Mouse (Mus musculus): ENCODE data around the gene Tulp4.
A peak's percentile ranks its signal among the peaks of the same experiment; 100 is the strongest.

Gene Tulp4

GRCm38 (mm10) chr17:6106361-6107014, at the start of gene Tulp4:
Tulp4 (plus strand) TSS chr17:6106437.
- DNase-seq: peak; percentile 81

DNA sequence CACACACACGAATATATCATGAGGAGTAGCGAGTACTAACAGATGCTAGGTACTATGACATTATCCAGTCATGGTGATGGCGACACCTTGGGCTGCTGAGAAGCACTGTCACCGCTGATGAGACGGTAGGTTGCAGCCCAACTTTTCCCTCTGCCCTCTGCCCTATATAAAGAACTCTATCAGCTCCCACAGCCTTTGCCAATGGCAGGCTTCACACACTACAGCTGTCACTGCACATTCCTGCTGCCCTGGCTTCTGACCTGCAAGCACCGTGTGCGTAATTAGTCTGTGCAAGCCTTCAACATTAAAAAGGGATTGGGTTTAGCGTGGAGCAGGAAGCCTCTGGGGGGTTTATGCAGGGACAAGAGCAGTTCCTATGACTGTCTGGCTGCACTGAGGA, 43.4 kb upstream of the Tulp4 start:
- DNase-seq: no peak

DNA sequence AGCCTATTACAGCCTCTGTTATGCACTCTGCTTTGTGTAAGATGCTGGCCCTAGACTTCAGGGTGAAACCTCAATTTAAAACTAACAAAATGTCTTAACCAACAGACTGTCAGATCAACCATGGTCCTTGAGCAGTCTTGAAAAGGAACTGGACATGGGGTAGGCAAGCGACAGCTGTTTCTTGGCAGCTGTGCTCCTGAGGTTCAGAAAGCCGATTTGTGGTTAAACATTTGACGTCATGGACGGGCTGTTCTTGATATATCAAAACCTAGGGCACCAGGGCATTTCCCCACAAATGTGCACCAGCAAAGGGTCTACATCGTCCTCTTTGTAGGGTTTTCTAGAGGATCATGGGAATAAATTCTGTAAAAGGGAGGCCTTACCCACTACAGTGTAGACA, 42.7 kb upstream of the Tulp4 start:
- DNase-seq: peak; percentile 16

- no peak for DNase-seq
These were observed 40.2 kb upstream of the Tulp4 start for GRCm38 (mm10) chr17:6066021-6066420.

DNA sequence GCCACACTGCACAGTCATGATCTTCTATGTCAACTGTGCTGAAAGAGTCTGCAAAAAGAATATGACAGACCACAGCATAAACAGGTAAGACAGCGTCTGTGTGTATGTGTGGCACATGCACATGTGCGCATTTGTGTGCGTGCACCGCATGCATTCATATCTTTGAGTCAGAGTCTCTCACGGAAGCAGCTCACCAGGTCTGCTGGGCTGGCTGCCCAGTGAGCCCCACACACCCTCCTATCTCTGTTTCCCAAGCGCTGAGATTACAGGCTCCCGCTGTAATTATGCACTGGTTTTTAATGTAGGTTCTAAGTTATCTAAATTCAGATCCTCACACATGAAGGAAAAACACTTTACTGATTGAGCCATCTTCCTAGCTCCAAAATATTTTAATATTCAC, 38.6 kb upstream of the Tulp4 start:
- no peak for DNase-seq

DNA sequence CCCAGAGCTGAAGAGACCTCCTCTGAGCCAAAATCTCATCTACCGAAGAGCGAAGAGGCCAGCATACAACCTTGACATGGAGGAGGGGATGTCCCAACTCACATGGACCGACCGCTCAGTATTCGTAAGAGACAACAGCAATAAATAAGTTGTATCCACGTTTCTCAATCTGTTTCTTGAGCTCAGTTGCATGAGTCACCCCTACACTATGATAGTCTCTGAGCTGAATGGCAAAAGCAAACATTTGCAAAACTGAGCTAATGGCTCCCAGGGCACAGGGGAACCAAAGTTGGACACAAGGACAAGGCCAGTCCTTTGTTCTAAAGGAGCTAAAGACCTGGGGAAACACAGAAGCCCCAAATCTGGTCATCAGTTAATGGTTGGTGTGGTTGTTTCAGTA, 36.4 kb upstream of the Tulp4 start:
- DNase-seq: no peak

DNA sequence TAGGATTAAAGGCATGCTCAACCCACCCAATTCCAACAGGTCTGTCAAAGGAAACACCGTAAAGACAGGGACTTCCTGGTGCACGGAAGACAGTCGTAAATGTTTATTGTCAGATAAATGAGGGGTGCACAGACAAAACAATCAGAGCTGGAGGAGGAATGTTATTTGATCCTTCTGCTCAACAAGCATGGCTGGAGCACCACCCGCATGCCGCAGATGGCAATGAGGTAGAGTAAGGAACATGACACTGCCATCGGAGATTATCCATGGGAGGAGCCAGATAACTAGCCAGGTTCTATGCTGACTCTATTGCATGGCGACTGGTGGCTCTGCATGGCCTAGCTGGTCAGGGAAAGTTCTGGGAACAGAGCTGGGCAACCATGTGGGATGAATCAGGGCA, 32.8 kb upstream of the Tulp4 start:
- no peak for DNase-seq

DNA sequence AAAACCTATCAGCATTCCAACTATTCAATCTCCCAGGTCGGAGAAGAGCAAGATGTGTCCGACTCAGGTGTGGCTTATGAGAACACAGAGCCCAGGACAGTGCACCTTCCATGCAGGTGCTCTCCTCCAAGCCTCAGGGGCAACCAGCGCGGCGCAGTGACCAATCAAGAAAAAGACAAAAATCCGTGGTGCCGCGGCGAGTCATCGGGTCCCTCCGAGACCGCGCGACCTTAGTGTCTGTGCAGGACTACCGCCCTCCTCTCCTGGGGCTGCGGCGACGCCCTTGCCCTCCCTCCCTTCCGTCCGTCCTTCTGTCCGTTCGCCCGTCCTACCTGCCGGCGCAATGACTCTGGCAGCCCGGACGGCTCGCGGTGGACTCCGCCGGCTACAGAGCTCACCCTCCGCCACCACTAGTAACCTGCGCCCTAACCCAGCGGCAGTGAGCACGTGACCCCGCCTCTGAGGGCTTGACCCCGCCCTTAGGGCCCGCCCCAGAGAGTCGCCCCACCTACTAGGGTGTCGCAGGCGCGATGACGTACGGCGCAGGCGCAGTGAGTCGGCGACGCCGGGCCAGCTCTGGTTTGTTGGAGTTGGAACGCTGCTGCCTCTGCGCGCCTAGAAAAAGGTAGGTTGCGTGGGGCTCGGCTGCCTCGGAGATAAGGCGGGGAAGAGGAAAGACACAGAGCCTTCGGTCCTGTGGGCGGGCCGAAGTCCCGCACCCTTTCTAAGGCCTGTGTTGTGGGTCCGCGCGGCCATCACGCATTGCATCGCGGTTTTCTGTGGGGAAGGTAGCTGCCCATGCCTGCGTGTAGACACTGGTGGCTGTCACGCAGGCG, 26.7 kb upstream of the Tulp4 start, which contains the start of the genes Serac1 and Gtf2h5:
Gene Serac1 (minus strand): TSS at position 455 of the 836 bp plus-strand sequence.
Gene Gtf2h5 (plus strand): TSS at position 500 of the 836 bp plus-strand sequence.
- peak; percentile 98 for DNase-seq

DNA sequence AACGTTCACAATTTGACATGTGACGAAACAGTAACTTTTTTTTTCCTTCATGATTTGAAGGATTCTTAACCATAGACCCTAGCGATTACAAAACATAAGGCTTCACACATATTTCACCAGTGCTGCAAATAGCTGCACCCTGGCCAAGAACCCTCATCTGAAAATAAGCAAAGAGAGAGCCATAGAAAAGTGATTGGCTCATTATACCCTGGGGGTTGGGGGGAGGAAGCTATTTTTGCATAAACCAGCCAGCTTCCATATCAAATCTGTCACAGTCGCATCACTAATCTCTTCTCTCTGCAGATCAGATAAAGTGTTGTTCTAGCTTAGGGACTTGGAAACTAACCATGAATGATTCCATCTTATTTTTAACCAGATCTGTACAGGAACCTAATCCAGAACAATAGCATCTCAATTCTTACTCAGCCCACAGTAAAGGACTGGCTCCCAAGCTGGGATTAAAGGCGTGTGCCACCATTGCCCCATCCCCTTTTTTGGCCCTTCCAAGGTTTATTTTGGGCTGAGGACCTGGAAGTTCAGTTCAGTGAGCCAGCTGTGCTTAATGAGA, 22.8 kb upstream of the Tulp4 start:
- DNase-seq: no peak

GRCm38 (mm10) chr17:6091604-6092003, 14.6 kb upstream of the Tulp4 start:
- DNase-seq: no peak

DNA sequence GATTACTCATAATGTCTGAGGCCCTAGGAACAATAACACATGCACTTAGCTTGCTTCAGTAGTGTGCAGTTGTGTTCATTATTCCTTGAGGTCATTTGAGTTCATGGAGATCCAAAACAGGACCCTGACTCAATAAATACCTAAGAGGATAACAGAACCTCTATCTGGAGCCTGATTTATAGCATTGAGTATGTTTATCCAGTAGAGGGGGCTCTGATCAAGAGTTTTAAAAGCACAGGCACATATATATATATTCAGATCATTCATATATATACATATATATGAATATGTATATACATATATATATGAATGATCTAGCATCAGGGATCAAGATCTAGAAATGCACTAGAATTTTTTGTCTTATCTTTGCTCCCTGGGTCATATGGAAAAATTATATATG, 10.7 kb upstream of the Tulp4 start:
- no peak for DNase-seq

DNA sequence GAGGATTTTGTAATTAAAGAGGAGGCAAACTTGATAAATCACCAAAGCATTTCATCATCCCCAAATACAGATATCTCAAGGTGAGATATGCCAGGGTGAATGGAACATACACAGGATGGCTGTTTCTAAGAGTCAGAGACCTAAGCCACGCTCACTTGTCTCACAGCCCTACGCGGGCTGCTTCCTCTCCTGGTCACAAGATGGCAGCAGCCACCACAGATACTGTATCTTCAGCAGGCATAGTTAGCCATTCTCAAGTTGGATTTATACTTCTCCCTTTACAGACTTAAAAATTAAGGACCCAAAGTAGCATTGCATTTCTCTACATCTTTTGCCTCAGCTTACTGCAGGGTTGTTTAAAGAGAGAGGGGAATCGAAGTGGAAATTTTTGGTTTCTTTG, 8.4 kb upstream of the Tulp4 start:
- DNase-seq: peak; percentile 68

DNA sequence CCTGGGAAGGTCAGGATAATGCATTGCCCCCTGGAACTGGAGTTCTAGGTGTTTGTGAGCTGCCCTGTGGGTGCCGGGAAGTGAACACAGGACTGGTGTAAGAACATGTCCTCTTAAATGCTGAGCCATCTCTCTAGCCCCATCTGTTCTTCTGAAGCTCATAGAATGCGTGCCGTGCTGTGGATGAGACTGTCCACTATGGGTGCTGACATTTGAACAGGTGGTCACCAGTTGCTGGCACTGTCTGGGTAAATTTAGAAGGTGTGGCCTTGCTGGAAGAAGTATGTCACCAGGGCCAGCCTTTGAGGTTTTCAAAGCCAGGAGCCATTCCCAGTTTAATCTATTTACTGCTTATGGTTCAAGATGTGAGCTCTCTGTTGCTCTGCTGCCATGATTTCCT, 4.0 kb upstream of the Tulp4 start:
- no peak for DNase-seq

GRCm38 (mm10) chr17:6103566-6103965, 2.7 kb upstream of the Tulp4 start:
- DNase-seq: no peak

GRCm38 (mm10) chr17:6107015-6107601, 871 bp downstream of the Tulp4 start:
- peak; percentile 49 for DNase-seq

DNA sequence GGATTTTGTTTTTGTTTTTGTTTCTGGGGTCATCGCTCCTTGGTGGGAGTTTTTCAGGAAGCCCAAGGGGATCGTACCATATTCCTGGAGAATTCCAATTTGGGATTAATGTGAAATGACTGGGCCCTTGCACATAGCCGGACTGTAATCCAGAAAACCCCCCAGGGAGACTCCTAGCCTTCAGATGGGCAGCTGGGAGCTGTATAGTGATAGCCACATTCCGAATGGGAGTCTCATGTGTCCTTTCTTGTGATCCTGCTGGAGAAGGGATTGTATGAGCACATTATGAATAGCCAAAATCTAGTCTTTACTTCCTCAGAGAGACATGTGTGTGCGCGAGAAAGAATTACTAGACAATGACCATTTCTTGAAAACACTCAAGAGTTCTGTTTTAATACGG, 1.9 kb downstream of the Tulp4 start:
- no peak for DNase-seq

GRCm38 (mm10) chr17:6110956-6111355, 4.7 kb downstream of the Tulp4 start:
- no peak for DNase-seq

GRCm38 (mm10) chr17:6113653-6114052, 7.4 kb downstream of the Tulp4 start:
- DNase-seq: no peak

DNA sequence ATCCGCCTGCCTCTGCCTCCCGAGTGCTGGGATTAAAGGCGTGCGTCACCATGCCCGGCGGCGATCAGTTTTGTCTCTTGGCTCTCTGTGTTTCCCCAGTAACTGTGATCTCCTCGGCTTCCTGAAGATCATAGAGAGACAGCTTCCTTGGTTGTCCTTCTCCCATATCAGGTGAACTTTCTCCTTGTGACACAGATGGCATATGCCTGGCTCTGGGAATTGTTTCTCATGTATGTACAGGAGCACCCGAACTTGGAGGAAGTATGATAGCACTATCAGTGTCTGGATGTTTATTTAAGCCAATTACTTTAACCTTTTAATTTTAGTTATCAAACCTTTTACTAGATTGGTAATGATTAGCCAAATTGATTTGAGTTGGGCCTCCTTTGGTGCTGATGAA, 8.8 kb downstream of the Tulp4 start:
- no peak for DNase-seq

DNA sequence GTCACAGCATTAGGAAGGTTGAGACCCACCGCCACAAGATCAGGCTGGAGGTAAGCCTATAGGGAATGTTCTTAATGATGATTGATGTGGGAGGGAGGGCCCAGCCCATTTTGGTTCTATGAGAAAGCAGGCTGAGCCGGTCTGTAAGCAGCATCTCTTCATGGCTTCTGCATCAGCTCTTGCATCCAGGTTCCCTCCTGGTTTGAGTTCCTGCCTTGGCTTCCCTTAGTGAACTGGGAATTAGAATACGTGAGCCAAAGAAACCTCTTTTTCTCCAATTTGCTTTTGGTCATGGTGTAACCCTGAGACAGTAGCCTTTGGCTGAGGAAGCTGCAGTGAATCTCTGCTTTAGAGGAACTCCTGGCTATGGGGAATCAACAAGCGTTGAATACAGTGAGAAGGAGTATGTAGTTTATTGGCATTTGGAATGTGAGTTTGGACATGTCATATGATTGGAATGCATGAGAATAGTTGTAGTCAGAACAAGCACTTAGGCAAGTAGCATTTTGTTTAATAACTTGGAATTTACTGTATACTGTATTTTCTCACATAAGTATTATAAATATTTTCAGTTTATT, 11.0 kb downstream of the Tulp4 start:
- DNase-seq: no peak

- no peak for DNase-seq
These were observed 11.7 kb downstream of the Tulp4 start for GRCm38 (mm10) chr17:6117917-6118316.

- no peak for DNase-seq
These were observed 12.6 kb downstream of the Tulp4 start for GRCm38 (mm10) chr17:6118861-6119260.

GRCm38 (mm10) chr17:6123776-6124175, 17.5 kb downstream of the Tulp4 start:
- DNase-seq: no peak
